Mouse (Mus musculus) midbrain, postnatal 0 days (tissue): ENCODE results near the gene Adamts12. TPM values are rescaled to one million over a fixed set of nuclear protein-coding genes. Genes with fewer than 3 reads are reported as not detected.

Experiments
- ATAC-seq: fragments of 200-750 bp; cut with Nextera tagmentation; 2 replicates; pipeline ENCODE4 v1.8.0; 2017; ENCODE audit warnings: moderate number of reproducible peaks, mild to moderate bottlenecking, moderate TSS enrichment, moderate library complexity; ENCODE audit not compliant: low FRiP score
- DNase-seq: peaks from one replicate; pipeline ENCODE4 v3.0.0-alpha.2; 2015; ENCODE audit warnings: low spot score
- H3K27ac ChIP-seq: fragments of 300-500 bp; sonication (generic); 2 replicates; pipeline ENCODE4 v1.5.1; 2014; ENCODE audit warnings: low read depth, mild to moderate bottlenecking, low read length, mixed read lengths
- H3K27me3 ChIP-seq: fragments of 300-500 bp; sonication (generic); 2 replicates; pipeline ENCODE4 v1.6.1; 2014; ENCODE audit warnings: low read length, control low read depth, mixed read lengths; ENCODE audit not compliant: insufficient read depth
- H3K36me3 ChIP-seq: fragments of 300-500 bp; sonication (generic); 2 replicates; pipeline ENCODE4 v1.6.1; 2014; ENCODE audit warnings: low read length, control low read depth, mixed read lengths; ENCODE audit not compliant: insufficient read depth
- H3K4me1 ChIP-seq: fragments of 300-500 bp; sonication (generic); 2 replicates; pipeline ENCODE4 v1.6.1; 2014; ENCODE audit warnings: mild to moderate bottlenecking, control low read depth, antibody characterized with exemption, low read length, mixed read lengths; ENCODE audit not compliant: insufficient read depth
- H3K4me2 ChIP-seq: fragments of 300-500 bp; sonication (generic); 2 replicates; pipeline ENCODE4 v1.6.1; 2014; ENCODE audit warnings: low read depth, mild to moderate bottlenecking, low read length, mixed read lengths; ENCODE audit not compliant: poor library complexity, severe bottlenecking
- H3K4me3 ChIP-seq: fragments of 300-500 bp; sonication (generic); 2 replicates; pipeline ENCODE4 v1.5.1; 2014; ENCODE audit warnings: low read depth, mild to moderate bottlenecking, low read length, moderate library complexity
- H3K9ac ChIP-seq: fragments of 300-500 bp; sonication (generic); replicated peaks from 2 replicates; pipeline ENCODE4 v1.6.1; 2014; ENCODE audit warnings: mild to moderate bottlenecking, low read length, moderate library complexity, mixed read lengths; ENCODE audit not compliant: poor library complexity, severe bottlenecking
- H3K9me3 ChIP-seq: fragments of 300-500 bp; sonication (generic); 2 replicates; pipeline ENCODE4 v1.6.1; 2016; ENCODE audit warnings: low read length, control low read depth
- CTCF ChIP-seq: IDR thresholded peaks from 2 replicates; pipeline ENCODE4 v1.5.1; 2016; ENCODE audit warnings: antibody characterized with exemption, mild to moderate bottlenecking
- WGBS: fragments of 180-500 bp; shearing (Covaris S2); extraction: QIAGEN DNeasy Blood & Tissue Kit; methylation state at CpG from one replicate; pipeline ENCODE4 v1.1.7; 2014; 5-methylcytosine and 5-hydroxymethylcytosine counted together
- polyA plus RNA-seq: library from polyadenylated mRNA; unstranded; fragments of >200 nt; fragmentation: Nextera tagmentation; extraction: Ambion mirVana; gene quantifications from 2 replicates; pipeline ENCODE4 v1.2.1, GENCODE M21; 2015
- total RNA-seq: library from RNA; depleted of rRNA; stranded (reverse); fragments of >200 nt; gene quantifications from 2 replicates; pipeline ENCODE4 v1.2.3, GENCODE M21; 2014

Gene Adamts12
- total and polyA plus RNA-seq, 2 experiments from 2014 or later: 0.94 to 7.4 TPM

- no peak for TF ChIP-seq CTCF
- Histone ChIP-seq H3K27me3 (no peaks in the 10 kb centered on the region), H3K36me3 (no peaks in the 10 kb centered on the region), H3K4me3 (no peak overlapping the region), H3K9ac (no peak overlapping the region), H3K4me2 (no peak overlapping the region), H3K27ac (no peak overlapping the region), H3K9me3 (no peaks in the 10 kb centered on the region), H3K4me1 (no peaks in the 10 kb centered on the region)
- ATAC-seq: no peak
- 52% methylated on average over 1 of the region's 1 CpGs for WGBS
- no peak for DNase-seq
Measured at GRCm38 (mm10) chr15:11084993-11085365, 20.4 kb downstream of the Adamts12 start.

GRCm38 (mm10) chr15:11089494-11089893 is 24.9 kb downstream of the Adamts12 start:
- H3K4me3 ChIP-seq: no peak overlapping the region
- no peak overlapping the region for H3K4me2 ChIP-seq
- no peaks in the 10 kb centered on the region for H3K36me3 ChIP-seq
- DNase-seq (no peak), ATAC-seq (no peak)
- H3K27me3 ChIP-seq: no peaks in the 10 kb centered on the region
- WGBS: 80% methylated on average over 3 of the region's 3 CpGs
- TF ChIP-seq CTCF: no peak
- H3K9ac ChIP-seq: no peak overlapping the region
- no peaks in the 10 kb centered on the region for H3K9me3 ChIP-seq
- H3K4me1 ChIP-seq: no peaks in the 10 kb centered on the region
- no peak overlapping the region for H3K27ac ChIP-seq

DNA sequence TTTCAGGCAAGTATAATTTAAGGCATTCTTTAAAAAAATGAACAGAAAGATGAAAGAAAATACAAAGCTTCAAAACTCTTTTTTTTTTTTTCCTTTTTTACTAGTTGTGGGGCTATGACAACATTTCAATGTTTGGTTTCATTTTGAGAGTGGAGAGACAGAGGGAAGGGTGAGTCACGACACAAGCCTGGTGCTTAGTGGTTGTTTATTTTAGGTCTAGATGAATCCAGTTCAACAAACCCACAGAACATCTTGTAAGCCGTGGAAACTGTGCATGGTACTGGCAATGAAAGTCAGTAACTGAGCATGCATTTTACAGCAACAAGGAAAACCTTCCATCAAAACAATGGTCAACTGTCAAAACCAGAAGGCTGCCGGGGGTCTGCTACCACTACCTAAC is 31.0 kb downstream of the Adamts12 start:
- no peaks in the 10 kb centered on the region for H3K27me3 ChIP-seq
- ATAC-seq (no peak), DNase-seq (no peak)
- no peak overlapping the region for H3K9ac ChIP-seq
- no peak overlapping the region for H3K4me3 ChIP-seq
- 73% methylated on average over 3 of the region's 3 CpGs for WGBS
- no peak for TF ChIP-seq CTCF
- H3K27ac ChIP-seq: no peak overlapping the region
- H3K36me3 ChIP-seq: no peaks in the 10 kb centered on the region
- no peaks in the 10 kb centered on the region for H3K9me3 ChIP-seq
- H3K4me2 ChIP-seq: no peak overlapping the region
- no peaks in the 10 kb centered on the region for H3K4me1 ChIP-seq

GRCm38 (mm10) chr15:11097967-11098702 is 33.5 kb downstream of the Adamts12 start:
- Histone ChIP-seq H3K27me3 (no peaks in the 10 kb centered on the region), H3K4me2 (no peak overlapping the region), H3K4me1 (no peaks in the 10 kb centered on the region), H3K9me3 (no peaks in the 10 kb centered on the region), H3K36me3 (no peaks in the 10 kb centered on the region), H3K9ac (no peak overlapping the region), H3K27ac (no peak overlapping the region), H3K4me3 (no peak overlapping the region)
- no peak for DNase-seq
- WGBS: 68% methylated on average over 4 of the region's 4 CpGs
- no peak for TF ChIP-seq CTCF
- no peak for ATAC-seq

- TF ChIP-seq CTCF: no peak
- Histone ChIP-seq H3K4me2 (no peak overlapping the region), H3K9ac (no peak overlapping the region), H3K4me3 (no peak overlapping the region), H3K4me1 (no peaks in the 10 kb centered on the region), H3K9me3 (no peaks in the 10 kb centered on the region), H3K27ac (0 out of 2 replicates have a peak overlapping the region, but pooled peaks have one; percentile 55), H3K27me3 (no peaks in the 10 kb centered on the region), H3K36me3 (no peaks in the 10 kb centered on the region)
- 74% methylated on average over 7 of the region's 7 CpGs for WGBS
- DNase-seq (no peak), ATAC-seq (no peak)
Measured at GRCm38 (mm10) chr15:11098940-11099339, 34.4 kb downstream of the Adamts12 start.

DNA sequence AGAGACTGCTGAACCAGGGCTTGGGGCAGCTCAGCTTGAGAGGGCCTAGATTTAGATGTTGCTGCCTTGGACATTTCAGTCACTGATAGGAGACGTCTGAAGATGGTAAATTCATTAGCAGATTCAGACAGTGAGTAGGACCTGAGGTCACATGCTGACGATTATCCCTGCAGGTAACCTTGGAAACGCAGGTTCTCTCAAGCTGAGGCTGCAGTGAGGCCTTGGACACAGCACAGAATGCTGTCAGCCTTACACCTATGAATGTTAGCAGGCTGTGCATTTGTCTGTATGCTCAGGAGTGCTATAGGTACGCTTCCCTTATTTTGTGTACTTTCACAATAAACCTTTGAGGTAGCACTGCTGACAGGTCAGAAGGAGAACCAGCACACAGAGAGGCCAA is 36.3 kb downstream of the Adamts12 start:
- ATAC-seq (peak; percentile 70; the same call in 1 of the 2 replicates), DNase-seq (no peak)
- H3K36me3 ChIP-seq: no peaks in the 10 kb centered on the region
- H3K4me3 ChIP-seq: no peak overlapping the region
- no peaks in the 10 kb centered on the region for H3K27me3 ChIP-seq
- H3K27ac ChIP-seq: no peak overlapping the region
- H3K9ac ChIP-seq: no peak overlapping the region
- H3K4me1 ChIP-seq: no peaks in the 10 kb centered on the region
- H3K4me2 ChIP-seq: no peak overlapping the region
- no peaks in the 10 kb centered on the region for H3K9me3 ChIP-seq
- TF ChIP-seq CTCF: no peak
- 48% methylated on average over 4 of the region's 4 CpGs for WGBS
